Mouse (Mus musculus) cerebellum, postnatal 14 days (tissue): ENCODE data around the gene Coro2a.
"Not testable (repeated sequence)": the region's sequence is repeated elsewhere in the genome, so short reads cannot be mapped to it uniquely, and the experiment has no call there.

Experiments used
- DNase-seq, 2 experiments: peaks; one replicate each; pipeline ENCODE4 v3.0.0; 2021; ENCODE audit warnings: mixed read lengths in 2 of 2

Coro2a gene

DNA sequence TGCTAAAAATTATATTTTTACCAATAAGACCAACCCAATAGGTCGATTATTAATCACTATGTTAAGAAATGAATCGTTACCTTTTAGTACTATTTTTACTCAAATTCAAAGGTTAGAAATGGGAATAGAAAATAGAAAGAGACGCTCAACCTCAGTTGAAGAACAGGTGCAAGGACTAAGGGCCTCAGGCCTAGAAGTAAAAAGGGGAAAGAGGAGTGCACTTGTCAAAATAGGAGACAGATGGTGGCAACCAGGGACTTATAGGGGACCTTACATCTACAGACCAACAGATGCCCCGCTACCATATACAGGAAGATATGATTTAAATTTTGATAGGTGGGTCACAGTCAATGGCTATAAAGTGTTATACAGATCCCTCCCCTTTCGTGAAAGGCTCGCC is 17.9 kb downstream of the Coro2a start:
- DNase-seq = not testable (repeated sequence)

- not testable (repeated sequence) for DNase-seq
Measured at GRCm38 (mm10) chr4:46582024-46582423, 20.0 kb downstream of the Coro2a start.

- DNase-seq = peak in 1 of 2 experiments; percentile 1
Measured at GRCm38 (mm10) chr4:46581577-46581976, 20.4 kb downstream of the Coro2a start.

GRCm38 (mm10) chr4:46580799-46581243 is 21.2 kb downstream of the Coro2a start:
- DNase-seq = not testable (repeated sequence)

DNA sequence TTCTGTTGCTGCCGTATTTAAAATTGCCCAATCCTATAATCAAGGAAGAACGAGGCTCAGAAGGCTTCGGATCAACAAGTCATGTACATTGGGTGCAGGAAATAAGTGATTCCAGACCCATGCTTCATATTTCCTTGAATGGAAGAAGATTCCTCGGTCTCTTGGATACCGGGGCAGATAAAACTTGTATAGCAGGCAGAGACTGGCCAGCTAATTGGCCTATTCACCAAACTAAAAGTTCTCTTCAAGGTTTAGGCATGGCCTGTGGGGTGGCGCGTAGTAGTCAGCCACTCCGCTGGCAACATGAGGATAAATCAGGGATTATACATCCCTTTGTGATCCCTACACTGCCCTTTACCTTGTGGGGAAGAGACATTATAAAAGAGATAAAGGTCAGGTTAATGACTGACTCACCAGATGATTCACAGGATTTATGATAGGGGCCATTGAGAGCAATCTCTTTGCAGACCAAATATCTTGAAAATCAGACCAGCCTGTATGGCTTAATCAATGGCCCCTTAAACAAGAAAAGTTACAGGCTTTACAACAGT is 23.1 kb downstream of the Coro2a start:
- not testable (repeated sequence) for DNase-seq

DNA sequence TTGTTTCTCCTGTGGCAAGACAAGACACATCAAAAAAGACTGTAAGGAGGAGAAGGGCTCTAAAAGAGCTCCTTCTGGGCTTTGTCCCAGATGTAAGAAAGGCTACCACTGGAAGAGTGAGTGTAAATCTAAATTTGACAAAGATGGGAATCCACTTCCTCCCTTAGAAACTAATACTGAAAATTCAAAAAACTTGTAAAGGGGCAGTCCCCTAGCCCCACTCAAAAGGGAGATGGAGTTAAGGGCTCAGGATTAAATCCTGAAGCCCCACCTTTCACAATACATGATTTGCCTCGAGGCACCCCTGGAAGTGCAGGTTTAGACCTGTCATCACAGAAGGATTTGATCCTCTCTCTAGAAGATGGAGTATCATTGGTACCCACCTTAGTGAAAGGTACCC is 23.8 kb downstream of the Coro2a start:
- no peak for DNase-seq

DNA sequence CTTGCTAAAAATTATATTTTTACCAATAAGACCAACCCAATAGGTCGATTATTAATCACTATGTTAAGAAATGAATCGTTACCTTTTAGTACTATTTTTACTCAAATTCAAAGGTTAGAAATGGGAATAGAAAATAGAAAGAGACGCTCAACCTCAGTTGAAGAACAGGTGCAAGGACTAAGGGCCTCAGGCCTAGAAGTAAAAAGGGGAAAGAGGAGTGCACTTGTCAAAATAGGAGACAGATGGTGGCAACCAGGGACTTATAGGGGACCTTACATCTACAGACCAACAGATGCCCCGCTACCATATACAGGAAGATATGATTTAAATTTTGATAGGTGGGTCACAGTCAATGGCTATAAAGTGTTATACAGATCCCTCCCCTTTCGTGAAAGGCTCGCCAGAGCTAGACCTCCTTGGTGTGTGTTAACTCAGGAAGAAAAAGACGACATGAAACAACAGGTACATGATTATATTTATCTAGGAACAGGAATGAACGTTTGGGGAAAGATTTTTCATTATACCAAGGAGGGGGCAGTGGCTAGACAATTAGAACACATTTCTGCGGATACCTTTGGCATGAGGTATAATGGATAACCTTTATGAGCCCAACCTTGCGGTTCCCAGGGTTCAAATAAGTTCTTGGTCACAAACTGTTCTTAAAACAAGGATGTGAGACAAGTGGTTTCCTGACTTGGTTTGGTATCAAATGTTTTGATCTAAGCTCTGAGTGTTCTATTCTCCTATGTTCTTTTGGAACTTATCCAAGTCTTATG is 26.3 kb downstream of the Coro2a start:
- not testable (repeated sequence) for DNase-seq

GRCm38 (mm10) chr4:46574841-46575240 is 27.2 kb downstream of the Coro2a start:
- peak in 1 of 2 experiments; percentile 10 for DNase-seq

DNA sequence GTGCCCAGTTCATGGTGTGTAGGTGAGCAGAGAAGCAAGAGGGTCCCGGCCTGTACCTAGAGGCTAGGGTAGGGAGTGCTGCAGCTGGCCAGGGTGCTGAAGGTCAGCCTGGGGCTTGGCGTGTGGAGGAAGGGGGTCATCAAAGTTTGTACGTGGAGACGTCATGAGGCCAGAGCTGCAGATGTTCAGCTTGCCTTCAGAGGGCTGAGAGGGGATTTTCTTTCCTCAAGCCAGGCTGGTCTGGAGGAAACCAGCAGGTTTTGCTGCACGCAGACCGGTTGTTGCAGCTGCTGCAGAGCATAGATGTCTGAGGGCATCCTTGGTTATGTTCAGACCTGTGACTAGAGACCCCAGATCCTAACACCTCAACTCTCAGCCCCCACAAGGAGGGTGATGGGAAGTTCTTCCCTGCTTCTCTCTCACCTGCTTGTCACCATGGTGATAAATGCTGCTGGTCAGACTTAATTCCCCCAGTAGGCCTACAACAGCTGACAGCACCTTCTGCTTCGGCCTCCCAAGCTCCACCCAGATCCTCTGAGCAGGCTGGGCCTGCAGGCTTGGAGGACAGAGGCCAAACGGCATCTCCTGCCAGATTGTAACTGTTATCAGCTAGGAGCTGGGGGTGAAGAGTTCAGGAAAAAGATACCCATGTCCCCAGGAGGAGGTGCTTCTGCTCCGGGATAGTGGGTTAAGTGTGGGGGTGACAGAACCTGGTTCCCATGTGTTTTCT is 27.8 kb downstream of the Coro2a start:
- DNase-seq = peak; percentile 55 to 66

- DNase-seq = no peak
Measured at GRCm38 (mm10) chr4:46572616-46573015, 29.4 kb downstream of the Coro2a start.

DNA sequence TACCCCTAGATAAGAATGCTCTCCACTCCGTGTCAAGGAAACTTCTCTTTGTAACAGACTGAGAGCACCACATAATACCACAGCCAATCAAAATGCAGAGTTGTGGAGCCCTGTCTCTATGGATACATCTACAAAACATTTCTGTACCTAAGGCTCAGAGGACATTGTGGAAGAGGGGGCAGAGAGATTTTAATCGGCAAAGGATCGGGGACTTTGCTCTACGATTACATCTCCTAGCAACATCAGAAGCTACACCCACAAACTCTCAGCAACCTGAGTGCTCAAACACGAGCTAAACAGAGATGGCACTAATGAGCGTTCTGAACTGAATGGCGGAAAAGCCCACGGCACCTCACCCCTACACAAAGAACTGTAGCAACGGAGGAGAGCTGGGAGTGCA is 30.3 kb downstream of the Coro2a start:
- DNase-seq = no peak

GRCm38 (mm10) chr4:46569671-46570070 is 32.3 kb downstream of the Coro2a start:
- DNase-seq = peak; percentile 88 to 94

DNA sequence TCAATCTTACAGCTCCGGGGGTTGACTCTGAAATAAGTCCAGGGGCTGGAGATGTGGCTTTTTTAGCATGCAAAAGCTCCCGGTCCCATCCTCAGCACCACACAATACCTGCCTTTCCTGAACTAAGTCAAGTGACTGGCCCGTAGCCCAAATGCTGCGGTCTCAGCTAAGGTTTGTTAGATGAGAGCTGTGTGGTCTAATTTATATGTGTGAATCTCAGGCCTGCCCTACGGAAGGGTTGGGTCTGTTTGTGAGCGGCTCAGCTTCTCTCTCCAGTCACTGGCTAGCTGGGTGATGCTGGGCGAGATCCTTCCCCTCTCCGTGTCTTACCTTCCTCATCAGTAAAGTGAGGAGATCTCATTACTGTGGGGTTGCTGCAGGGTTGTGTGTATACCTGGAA is 33.8 kb downstream of the Coro2a start:
- DNase-seq = no peak

DNA sequence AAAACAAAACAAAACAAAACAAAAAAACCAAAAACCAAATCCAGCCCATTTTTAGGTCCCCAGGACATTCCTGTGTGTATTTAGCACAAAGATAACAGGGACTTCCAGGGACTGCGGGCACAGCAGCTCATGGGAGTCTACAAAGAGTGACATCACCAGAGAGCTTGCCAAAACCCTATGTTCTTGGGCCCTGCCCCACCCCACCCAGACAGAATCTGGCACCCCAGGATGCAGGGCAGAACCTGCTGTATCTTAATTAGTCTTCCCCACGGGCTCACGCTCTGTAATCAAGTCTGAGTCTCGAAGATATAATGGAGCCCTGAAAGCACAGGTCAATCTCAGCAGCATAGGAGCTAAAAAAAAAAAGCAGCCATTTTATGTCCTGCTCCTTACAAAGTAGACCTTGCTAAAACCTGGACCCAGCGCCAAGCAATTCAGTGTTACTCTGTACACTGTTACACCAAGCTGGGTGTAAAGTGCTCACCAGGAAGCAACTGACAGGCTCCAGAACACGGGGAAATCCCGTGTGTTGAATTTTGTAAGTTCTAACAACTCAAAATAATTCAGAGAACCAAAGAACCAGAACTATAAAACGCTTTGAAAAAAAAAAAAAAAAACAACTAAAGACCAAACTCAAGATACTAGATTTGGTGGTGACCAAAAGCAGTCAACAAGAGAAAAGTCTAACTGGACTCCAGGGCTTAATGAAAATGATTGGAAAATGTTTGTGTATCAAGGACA is 34.9 kb downstream of the Coro2a start:
- no peak for DNase-seq

DNA sequence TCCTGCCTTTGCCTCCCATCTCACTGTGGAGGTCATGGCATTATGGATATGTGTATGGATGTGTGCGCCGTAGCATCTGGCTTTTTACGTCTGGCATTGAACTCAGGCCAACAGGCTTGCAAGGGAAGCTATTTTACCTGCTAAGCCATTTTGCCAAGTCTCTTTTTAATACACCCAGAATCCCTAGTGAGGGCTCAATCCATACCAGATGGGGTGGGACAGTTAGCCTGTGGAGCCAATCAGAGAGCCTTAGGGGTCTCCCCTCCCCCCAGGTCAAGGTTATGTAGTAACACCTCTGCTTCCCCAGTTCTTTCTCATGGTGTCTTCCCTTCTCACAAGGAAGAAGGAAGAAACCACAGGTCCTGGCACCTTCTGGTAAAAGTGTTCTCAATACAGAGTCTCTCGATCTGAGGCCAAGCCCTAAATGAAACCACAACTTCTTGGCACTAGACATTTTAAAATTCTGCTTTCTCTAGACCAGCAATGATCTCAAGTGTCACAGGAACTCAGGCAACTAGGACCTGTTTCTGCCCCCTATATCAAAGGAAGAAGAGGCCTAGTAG is 36.5 kb downstream of the Coro2a start:
- DNase-seq = no peak

- DNase-seq = no peak
Measured at GRCm38 (mm10) chr4:46564247-46564646, 37.8 kb downstream of the Coro2a start.

GRCm38 (mm10) chr4:46563847-46564246 is 38.2 kb downstream of the Coro2a start:
- DNase-seq = peak in 1 of 2 experiments; percentile 51

- DNase-seq = no peak
Measured at GRCm38 (mm10) chr4:46562841-46563240, 39.2 kb downstream of the Coro2a start.

- no peak for DNase-seq
Measured at GRCm38 (mm10) chr4:46562037-46562436, 40.0 kb downstream of the Coro2a start.

DNA sequence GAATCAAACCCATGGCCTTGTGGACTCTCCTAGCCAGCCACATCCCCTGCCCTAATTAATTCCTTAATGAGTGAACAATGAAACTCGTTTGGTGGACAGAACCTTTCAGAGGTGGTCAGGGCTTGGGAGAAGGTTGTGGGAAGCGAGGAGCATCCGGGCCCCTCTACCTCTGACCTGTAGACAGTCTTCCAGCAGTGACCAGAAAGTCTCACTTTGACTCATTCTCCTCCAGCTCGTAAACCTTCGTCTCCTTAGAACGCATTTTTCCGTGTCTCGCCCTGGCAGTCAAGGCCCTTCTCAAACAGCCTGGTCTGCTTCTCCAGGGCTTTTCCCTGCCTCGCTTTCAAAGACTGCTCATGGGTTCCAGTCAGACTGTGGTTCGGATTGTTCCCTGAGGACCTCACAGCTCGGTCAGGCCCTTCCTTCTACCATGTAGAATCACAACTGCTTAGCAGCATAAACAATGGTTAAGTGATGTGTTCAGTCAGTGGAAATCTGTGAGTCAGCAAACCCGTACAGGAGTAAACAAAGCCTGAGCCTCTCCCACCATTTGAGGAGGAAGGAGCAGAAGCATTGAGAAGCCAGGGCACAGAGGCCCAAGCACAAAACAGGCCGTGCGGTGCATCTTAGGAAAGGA is 41.8 kb downstream of the Coro2a start:
- DNase-seq = no peak

DNA sequence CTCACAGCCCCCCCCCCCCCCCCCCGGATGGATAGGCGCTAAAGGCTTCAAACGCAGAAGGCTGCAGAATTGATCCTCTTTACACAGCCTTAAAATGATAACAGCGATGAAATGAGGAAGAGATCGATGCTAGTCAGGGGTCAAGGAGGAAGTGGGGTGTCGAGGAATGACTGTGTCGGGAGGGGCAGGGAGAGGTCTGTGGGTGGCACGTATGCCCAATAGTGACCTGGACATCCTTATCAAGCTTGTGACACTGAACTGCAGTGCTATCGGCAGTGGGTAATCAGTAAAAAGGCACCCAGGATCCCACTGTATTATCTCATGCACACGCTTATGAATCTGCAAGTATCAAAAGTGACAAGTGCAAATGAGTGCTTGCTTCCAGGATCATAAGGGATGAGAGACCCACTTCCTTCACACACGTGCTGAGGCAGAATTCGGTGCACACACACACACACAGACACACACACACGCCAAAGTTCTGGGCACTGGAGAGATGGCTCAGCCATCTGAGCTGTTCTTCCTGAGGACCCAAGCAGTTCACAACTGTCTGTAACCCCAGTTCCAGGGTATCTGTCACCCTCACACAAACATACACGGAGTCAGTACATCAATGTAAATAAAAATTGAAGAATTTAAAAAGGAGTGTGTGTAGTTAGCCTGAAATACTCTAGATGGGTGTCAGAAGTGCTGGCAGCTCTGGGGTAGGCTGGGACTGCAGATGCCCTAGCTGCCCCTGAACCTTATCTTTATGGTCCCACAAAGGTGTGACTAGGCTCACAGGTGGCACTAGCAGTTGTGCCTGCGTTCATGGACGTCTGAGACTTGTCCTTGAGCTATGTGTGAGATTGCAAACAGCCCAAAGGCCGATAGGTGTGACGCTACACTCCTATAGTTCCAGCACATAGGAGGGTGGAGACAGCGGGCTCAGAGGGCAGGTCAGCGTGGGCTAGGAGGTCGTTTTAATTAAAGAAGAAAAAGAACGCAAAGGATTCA is 43.0 kb downstream of the Coro2a start:
- DNase-seq = no peak
